Mouse (Mus musculus): ENCODE measurements around the gene Mpst.

The Mpst gene

GRCm38 (mm10) chr15:78436380-78437192 lies 30.4 kb downstream of the Mpst start:
- peak in 1 of 2 experiments; percentile 30 for DNase-seq (ENCODE audit: low spot score in 2 of 2)

- DNase-seq (ENCODE audit: low spot score in 2 of 2), result no peak
Measured at GRCm38 (mm10) chr15:78437237-78438017, 31.2 kb downstream of the Mpst start.

GRCm38 (mm10) chr15:78438018-78438394 lies 31.8 kb downstream of the Mpst start:
- no peak for DNase-seq (ENCODE audit: low spot score in 2 of 2)

- no peak for DNase-seq (ENCODE audit: low spot score in 2 of 2)
Measured at GRCm38 (mm10) chr15:78438505-78438904, 32.3 kb downstream of the Mpst start.

- DNase-seq (ENCODE audit: low spot score in 2 of 2), result no peak
Measured at GRCm38 (mm10) chr15:78438973-78439372, 32.8 kb downstream of the Mpst start.

DNA sequence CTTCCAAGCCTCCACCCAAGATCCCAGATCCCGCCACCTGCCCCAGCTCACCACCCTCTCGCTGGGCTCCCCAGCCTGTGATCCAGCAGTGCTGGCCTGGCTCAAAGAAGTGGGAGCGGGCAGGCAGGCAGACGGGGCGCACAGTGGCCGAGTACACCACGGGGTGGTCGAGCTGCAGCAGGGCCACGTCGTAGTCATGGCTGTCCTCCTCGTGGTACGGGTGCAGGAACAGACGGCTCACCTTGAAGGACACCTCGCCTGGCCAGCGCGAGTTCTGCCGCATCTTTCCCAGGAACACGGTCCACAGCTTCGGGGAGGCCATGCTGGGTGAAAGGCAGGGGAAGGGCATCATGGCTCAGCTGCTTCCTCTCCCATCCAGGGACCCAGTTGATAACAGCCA lies 36.0 kb downstream of the Mpst start:
- DNase-seq (ENCODE audit: low spot score in 2 of 2), result no peak

GRCm38 (mm10) chr15:78443857-78444256 lies 37.6 kb downstream of the Mpst start:
- DNase-seq (ENCODE audit: low spot score in 2 of 2), result no peak

GRCm38 (mm10) chr15:78447121-78447520 lies 40.9 kb downstream of the Mpst start:
- no peak for DNase-seq (ENCODE audit: low spot score in 2 of 2)

GRCm38 (mm10) chr15:78447746-78448535 lies 41.7 kb downstream of the Mpst start:
- DNase-seq (ENCODE audit: low spot score in 2 of 2), result peak; percentile 79 to 97

DNA sequence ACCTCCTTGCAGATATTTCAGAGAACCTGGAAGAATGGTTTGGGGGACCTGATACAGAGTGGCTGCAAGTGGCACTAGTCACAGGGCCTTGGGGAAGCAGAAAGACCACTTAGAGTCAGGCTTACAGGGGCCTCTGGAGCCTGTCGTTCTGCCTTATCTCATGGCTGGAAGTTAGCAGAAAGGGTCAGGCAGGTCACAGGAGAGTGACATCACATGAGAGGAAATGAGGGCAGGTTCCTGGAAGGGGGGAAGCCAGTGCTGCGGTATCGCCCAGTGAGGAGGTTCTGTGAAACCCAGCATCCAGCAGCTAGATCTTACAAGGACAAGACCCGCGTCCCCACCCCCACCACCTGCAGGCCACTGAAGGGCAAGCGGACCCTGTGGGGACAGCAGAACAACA lies 42.9 kb downstream of the Mpst start:
- DNase-seq (ENCODE audit: low spot score in 2 of 2), result no peak

DNA sequence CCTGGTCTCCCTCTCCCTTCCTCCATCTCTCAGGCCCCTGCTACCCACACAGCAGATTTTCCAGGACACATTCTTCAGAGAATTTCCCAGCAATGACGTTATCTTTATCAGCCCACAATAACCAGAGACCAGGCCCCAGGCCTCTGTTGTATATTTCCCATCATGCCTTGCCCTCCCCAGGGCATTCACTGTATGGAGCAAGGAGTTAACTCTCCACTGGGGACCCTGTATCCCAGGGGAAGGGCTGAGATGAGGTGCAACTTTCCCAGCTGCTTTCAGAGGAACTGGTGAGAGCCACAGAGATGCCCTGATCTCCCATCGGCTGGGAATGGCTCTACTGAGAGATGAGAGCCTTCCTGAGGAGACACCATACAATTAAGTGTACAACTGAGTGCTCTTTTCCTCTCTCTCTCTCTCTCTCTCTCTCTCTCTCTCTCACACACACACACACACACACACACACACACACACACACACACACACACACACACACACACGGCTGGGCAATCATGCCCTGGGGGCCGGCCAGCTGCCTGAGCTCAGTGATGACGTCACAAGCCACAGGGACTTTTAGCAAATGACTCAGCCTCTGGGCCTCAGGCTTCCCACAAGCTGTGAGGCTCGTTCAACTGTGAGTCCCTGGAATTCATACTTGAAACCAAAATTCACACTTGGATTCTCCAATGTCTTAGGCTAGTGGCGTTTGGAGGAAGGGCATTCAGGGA lies 43.6 kb downstream of the Mpst start:
- no peak for DNase-seq (ENCODE audit: low spot score in 2 of 2)

- no peak for DNase-seq (ENCODE audit: low spot score in 2 of 2)
Measured at GRCm38 (mm10) chr15:78450419-78450768, 44.2 kb downstream of the Mpst start.

GRCm38 (mm10) chr15:78451201-78451600 lies 45.0 kb downstream of the Mpst start:
- DNase-seq (ENCODE audit: low spot score in 2 of 2), result no peak

DNA sequence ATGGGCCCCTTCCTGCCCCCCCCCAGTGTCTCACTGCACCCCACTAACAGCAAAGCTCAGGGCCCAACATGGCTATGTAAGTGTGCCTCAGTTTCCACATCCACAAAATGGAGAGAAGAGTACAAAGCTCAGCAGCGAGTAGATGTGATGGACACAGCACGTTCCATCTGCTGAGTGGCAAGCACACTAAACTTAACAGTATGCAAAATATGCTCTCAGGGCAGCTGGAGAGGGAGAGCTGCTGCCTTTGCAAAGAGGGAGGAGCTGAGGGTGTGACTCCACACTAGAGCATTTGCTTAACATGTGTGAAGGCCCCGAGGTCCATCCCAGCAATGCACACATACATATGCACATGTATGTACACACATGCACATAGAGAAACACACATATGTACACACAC lies 46.7 kb downstream of the Mpst start:
- no peak for DNase-seq (ENCODE audit: low spot score in 2 of 2)

GRCm38 (mm10) chr15:78455168-78455567 lies 49.0 kb downstream of the Mpst start:
- DNase-seq (ENCODE audit: low spot score in 2 of 2), result no peak

- DNase-seq (ENCODE audit: low spot score in 2 of 2), result no peak
Measured at GRCm38 (mm10) chr15:78456051-78456450, 49.8 kb downstream of the Mpst start.

GRCm38 (mm10) chr15:78457193-78457592 lies 51.0 kb downstream of the Mpst start:
- DNase-seq (ENCODE audit: low spot score in 2 of 2), result no peak

- peak in 1 of 2 experiments; percentile 58 for DNase-seq (ENCODE audit: low spot score in 2 of 2)
Measured at GRCm38 (mm10) chr15:78462981-78463380, 56.8 kb downstream of the Mpst start.

Measured in thymus, postnatal 10 days (tissue).